ENCODE assay signal across 12 mouse cellular contexts in genomic region chr15:31207346-31208093, GRCm38 (mm10). TPM values are rescaled to one million over a fixed set of nuclear protein-coding genes. Genes with fewer than 3 reads are reported as not detected.
DNase-seq lines count a peak whose midpoint lies in the region; ATAC-seq and TF ChIP-seq lines count a peak whose summit lies in the region.
"Had no signal": no experiment of that assay in that cellular context is flagged by ENCODE, and none has a peak within 500 bp of the region (broad histone marks: within the 10 kb centered on the region; RNA-seq: fewer than 3 reads in every experiment).

No protein-coding gene starts in this region.

- no peak overlapping the region for H3K27ac ChIP-seq in forebrain, postnatal 0 days (ENCODE audit: low read depth, low read length)
- no peak overlapping the region for H3K27ac ChIP-seq in forebrain, embryonic 10.5 days
- H3K27ac ChIP-seq in kidney, adult 2 months (ENCODE audit: insufficient read depth, low read depth, low read length): no peak overlapping the region
- H3K27ac ChIP-seq in heart, adult 2 months: no peak overlapping the region

- no peaks in the 10 kb centered on the region for H3K79me2 ChIP-seq in heart, adult 2 months (replicated peaks; ENCODE audit: control insufficient read depth, insufficient read depth, low read length)

- no peak overlapping the region for H3K4me3 ChIP-seq in forebrain, postnatal 0 days (ENCODE audit: low read depth, low read length)
- no peak overlapping the region for H3K4me3 ChIP-seq in forebrain, embryonic 10.5 days
- no peak overlapping the region for H3K4me3 ChIP-seq in kidney, adult 2 months (ENCODE audit: insufficient read depth, low read depth, low read length)
- H3K4me3 ChIP-seq in heart, adult 2 months: no peak overlapping the region

- 66% methylated on average over 9 of the region's 9 CpGs for WGBS in forebrain, postnatal 0 days
- 85% methylated on average over 9 of the region's 9 CpGs for WGBS in forebrain, embryonic 10.5 days
- 47% methylated on average over 9 of the region's 9 CpGs for WGBS in kidney, adult 2 months
- WGBS in heart, adult 2 months: 73% methylated on average over 9 of the region's 9 CpGs

- H3K9ac ChIP-seq in forebrain, postnatal 0 days: no peak overlapping the region
- H3K9ac ChIP-seq in heart, adult 2 months (ENCODE audit: low read depth, low read length): no peak overlapping the region

- H3K4me1 ChIP-seq in forebrain, postnatal 0 days (ENCODE audit: insufficient read depth): no peaks in the 10 kb centered on the region
- H3K4me1 ChIP-seq in forebrain, embryonic 10.5 days: no peaks in the 10 kb centered on the region
- no peaks in the 10 kb centered on the region for H3K4me1 ChIP-seq in kidney, adult 2 months (ENCODE audit: control insufficient read depth, insufficient read depth, low read length)
- H3K4me1 ChIP-seq in heart, adult 2 months (ENCODE audit: control insufficient read depth, insufficient read depth, low read length): peaks cover 2% of the 10 kb centered on the region

- DNase-seq in forebrain, postnatal 0 days: peak; percentile 27
- no peak for DNase-seq in forebrain, embryonic 10.5 days (ENCODE audit: extremely low spot score, low spot score)
- DNase-seq in right cerebral cortex, postnatal 10 days (ENCODE audit: low spot score in 2 of 2): peak; percentile 49 to 51
- no peak for DNase-seq in right cerebral cortex, adult 2 months (ENCODE audit: low spot score in 2 of 2)
- peak; percentile 55 for DNase-seq in kidney, adult 2 months
- peak; percentile 32 for DNase-seq in retina, postnatal 7 days (ENCODE audit: low read depth, low spot score)
- DNase-seq in thymus, postnatal 4 days: no peak
- DNase-seq in heart, adult 2 months: no peak
- DNase-seq: thymus, postnatal 14 days had no signal

- TF ChIP-seq EP300 in heart, adult 2 months (IDR thresholded peaks at IDR 0.05; ENCODE audit: insufficient read depth, low read depth, low read length): no peak

- no peak for TF ChIP-seq POLR2A in kidney, adult 2 months (IDR thresholded peaks at IDR 0.05; ENCODE audit: low read depth, low read length)
- no peak for TF ChIP-seq POLR2A in heart, adult 2 months (IDR thresholded peaks at IDR 0.05; ENCODE audit: insufficient read depth, low read depth, low read length)

- intact Hi-C loops in heart, adult 2 months (cut with DNase I): no loop called here

- no peaks in the 10 kb centered on the region for H3K36me3 ChIP-seq in forebrain, postnatal 0 days (ENCODE audit: insufficient read depth)
- no peaks in the 10 kb centered on the region for H3K36me3 ChIP-seq in forebrain, embryonic 10.5 days (replicated peaks)
- no peaks in the 10 kb centered on the region for H3K36me3 ChIP-seq in kidney, adult 2 months (ENCODE audit: control insufficient read depth, insufficient read depth, low read length)
- no peaks in the 10 kb centered on the region for H3K36me3 ChIP-seq in heart, adult 2 months (ENCODE audit: control insufficient read depth, insufficient read depth, low read length)

- no peak overlapping the region for H3K4me2 ChIP-seq in forebrain, postnatal 0 days (ENCODE audit: low read depth)
- H3K4me2 ChIP-seq: heart, embryonic 11.5 days had no signal

- no peak for TF ChIP-seq CTCF in forebrain, postnatal 0 days (IDR thresholded peaks at IDR 0.05; ENCODE audit: low read depth)
- no peak for TF ChIP-seq CTCF in kidney, adult 2 months (conservative IDR thresholded peaks at IDR 0.05; ENCODE audit: insufficient read depth, insufficient read length, low read depth, low read length)
- TF ChIP-seq CTCF in heart, adult 2 months (IDR thresholded peaks at IDR 0.05): no peak

- no peaks in the 10 kb centered on the region for H3K9me3 ChIP-seq in forebrain, postnatal 0 days (ENCODE audit: low read length)
- no peaks in the 10 kb centered on the region for H3K9me3 ChIP-seq in forebrain, embryonic 10.5 days

- H3K27me3 ChIP-seq in forebrain, postnatal 0 days (ENCODE audit: insufficient read depth, low read length): no peaks in the 10 kb centered on the region
- H3K27me3 ChIP-seq in forebrain, embryonic 10.5 days (ENCODE audit: poor library complexity, severe bottlenecking): no peaks in the 10 kb centered on the region
- H3K27me3 ChIP-seq in kidney, adult 2 months (replicated peaks; ENCODE audit: control insufficient read depth, insufficient read depth, low read length): no peaks in the 10 kb centered on the region
- no peaks in the 10 kb centered on the region for H3K27me3 ChIP-seq in heart, adult 2 months (ENCODE audit: control insufficient read depth, insufficient read depth, low read length)

- ATAC-seq in forebrain, postnatal 0 days: peak; percentile 67
- ATAC-seq: intestine, embryonic 16.5 days; lung, postnatal 0 days had no signal

RNA-seq across cellular contexts. Expression of gene Dap, which starts 16.6 kb away (rescaled TPM):
- total RNA-seq in forebrain, postnatal 0 days (2014; rRNA removed): 14.1 and 16.1 TPM in 2 replicates
- polyA plus RNA-seq in forebrain, postnatal 0 days (2015; fragmentation: Nextera tagmentation; extraction: Ambion mirVana): 21.1 and 22.6 TPM in 2 replicates
- polyA plus RNA-seq in forebrain, embryonic 10.5 days (2016; fragmentation: Nextera tagmentation; extraction: Ambion mirVana): 29.0 and 31.9 TPM in 2 replicates
- 72.8 and 96.9 TPM in 2 replicates for polyA plus RNA-seq in kidney, adult 2 months (2012; rRNA removed)
- total RNA-seq in heart, adult 2 months (2021): 10 to 100 TPM; 17.7 to 27.0 TPM
- polyA plus RNA-seq in heart, adult 2 months (2012; rRNA removed): 15.4 and 18.8 TPM in 2 replicates

Comparison
In these comparisons a context has a peak if more than half of its experiments do, and no peak if none do; other contexts are left out.
1. DNase-seq: peak in forebrain, postnatal 0 days (single experiment), right cerebral cortex, postnatal 10 days (2 of 2), kidney, adult 2 months (single experiment) and retina, postnatal 7 days (single experiment); none in forebrain, embryonic 10.5 days (single experiment), right cerebral cortex, adult 2 months (0 of 2), thymus, postnatal 4 days (single experiment) and heart, adult 2 months (0 of 2).